Mouse (Mus musculus): ENCODE measurements around the gene B230217C12Rik.

- TF ChIP-seq USF1 (IDR thresholded peaks at IDR 0.05; ENCODE audit: low read depth): no peak
- TF ChIP-seq CTCF (IDR thresholded peaks at IDR 0.05; ENCODE audit: control insufficient read depth, insufficient read depth, insufficient read length): no peak
- no peak for TF ChIP-seq MYOD1 (IDR thresholded peaks at IDR 0.05; ENCODE audit: control insufficient read depth, insufficient read length, low read depth)
Measured at GRCm38 (mm10) chr11:97808093-97808492, 32.5 kb upstream of the B230217C12Rik start.
